Mouse (Mus musculus) lung, postnatal 0 days (tissue): ENCODE results near the gene Cyba.

Experiments
- CTCF ChIP-seq: IDR thresholded peaks from 2 replicates; pipeline ENCODE4 v1.5.1; 2016; ENCODE audit warnings: antibody characterized with exemption, mild to moderate bottlenecking
- EP300 ChIP-seq: IDR thresholded peaks from 2 replicates; pipeline ENCODE4 v1.6.1; 2016; ENCODE audit warnings: antibody characterized with exemption, mild to moderate bottlenecking, control low read depth

DNA sequence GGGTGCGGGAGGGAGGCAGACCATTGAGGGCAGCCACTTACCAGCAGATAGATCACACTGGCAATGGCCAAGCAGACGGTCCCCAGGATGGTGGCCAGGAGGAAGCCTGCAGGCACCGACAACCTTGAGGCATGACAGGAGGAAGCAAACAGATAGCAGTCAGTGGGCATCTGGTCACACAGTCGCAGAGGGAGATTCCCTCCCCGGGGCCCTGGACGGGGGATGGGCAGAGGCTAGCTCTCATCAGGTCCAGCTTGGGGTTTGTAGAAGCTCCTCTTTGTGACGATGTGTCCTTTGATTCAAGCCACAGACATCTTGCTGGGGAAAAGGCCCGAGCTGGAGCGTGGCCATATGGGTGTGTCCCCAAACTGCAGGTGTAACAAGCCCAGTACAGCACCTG is 6.6 kb downstream of the Cyba start:
- no peak for TF ChIP-seq CTCF
- no peak for TF ChIP-seq EP300
